Mouse (Mus musculus) stomach, embryonic 14.5 days (tissue): Measurements from ENCODE around the gene Tbc1d5. TPM values are rescaled to one million over a fixed set of nuclear protein-coding genes. Genes with fewer than 3 reads are reported as not detected.
A peak's percentile ranks its signal among the peaks of the same experiment; 100 is the strongest.

ENCODE experiments used
- ATAC-seq: fragments of 200-750 bp; cut with Nextera tagmentation; 2 replicates; pipeline ENCODE4 v1.8.0; 2017; ENCODE audit warnings: low read depth, moderate TSS enrichment; ENCODE audit not compliant: insufficient number of reproducible peaks, insufficient read depth, low FRiP score
- H3K27ac ChIP-seq: fragments of 300-500 bp; sonication (generic); 2 replicates; pipeline ENCODE4 v1.5.1; 2014; ENCODE audit warnings: mild to moderate bottlenecking, low read length, moderate library complexity, mixed read lengths
- H3K27me3 ChIP-seq: fragments of 300-500 bp; sonication (generic); 2 replicates; pipeline ENCODE4 v1.6.1; 2014; ENCODE audit warnings: low read length, control low read depth, mixed read lengths; ENCODE audit not compliant: control insufficient read depth, insufficient read depth
- H3K36me3 ChIP-seq: fragments of 300-500 bp; sonication (generic); 2 replicates; pipeline ENCODE4 v1.6.1; 2014; ENCODE audit warnings: mild to moderate bottlenecking, control low read depth, low read length, moderate library complexity, mixed read lengths; ENCODE audit not compliant: control insufficient read depth, insufficient read depth
- H3K4me1 ChIP-seq: fragments of 300-500 bp; sonication (generic); 2 replicates; pipeline ENCODE4 v1.6.1; 2014; ENCODE audit warnings: low read length, control low read depth, mixed read lengths; ENCODE audit not compliant: control insufficient read depth, insufficient read depth
- H3K4me2 ChIP-seq: fragments of 300-500 bp; sonication (generic); replicated peaks from 2 replicates; pipeline ENCODE4 v1.6.1; 2014; ENCODE audit warnings: low read depth, low read length, control low read depth
- H3K4me3 ChIP-seq: fragments of 300-500 bp; sonication (generic); 2 replicates; pipeline ENCODE4 v1.5.1; 2014; ENCODE audit warnings: low read depth, low read length, control low read depth
- H3K9ac ChIP-seq: fragments of 300-500 bp; sonication (generic); replicated peaks from 2 replicates; pipeline ENCODE4 v1.6.1; 2014; ENCODE audit warnings: low read depth, mild to moderate bottlenecking, control low read depth, low read length, moderate library complexity, mixed read lengths
- H3K9me3 ChIP-seq: fragments of 300-500 bp; sonication (generic); 2 replicates; pipeline ENCODE4 v1.6.1; 2016; ENCODE audit warnings: low read depth, low read length, control low read depth; ENCODE audit not compliant: control insufficient read depth
- WGBS: fragments of 180-500 bp; shearing (Covaris S2); extraction: QIAGEN DNeasy Blood & Tissue Kit; methylation state at CpG from one replicate; pipeline ENCODE4 v1.1.7; 2014; 5-methylcytosine and 5-hydroxymethylcytosine counted together
- polyA plus RNA-seq: library from polyadenylated mRNA; unstranded; fragments of >200 nt; fragmentation: Nextera tagmentation; extraction: Ambion mirVana; gene quantifications from 2 replicates; pipeline ENCODE4 v1.2.1, GENCODE M21; 2014

The Tbc1d5 gene
- polyA plus RNA-seq, 1 experiment from 2014 or later: 14.3 TPM

GRCm38 (mm10) chr17:50688135-50688534 lies 491.0 kb downstream of the Tbc1d5 start:
- H3K9me3 ChIP-seq: no peaks in the 10 kb centered on the region
- 84% methylated on average over 6 of the region's 6 CpGs for WGBS
- no peak overlapping the region for H3K4me2 ChIP-seq
- H3K27ac ChIP-seq: no peak overlapping the region
- no peak overlapping the region for H3K9ac ChIP-seq
- no peaks in the 10 kb centered on the region for H3K4me1 ChIP-seq
- H3K36me3 ChIP-seq: no peaks in the 10 kb centered on the region
- H3K27me3 ChIP-seq: no peaks in the 10 kb centered on the region
- no peak for ATAC-seq
- H3K4me3 ChIP-seq: no peak overlapping the region

GRCm38 (mm10) chr17:50687670-50688069 lies 491.5 kb downstream of the Tbc1d5 start:
- Histone ChIP-seq H3K9me3 (no peaks in the 10 kb centered on the region), H3K27ac (no peak overlapping the region), H3K4me2 (no peak overlapping the region), H3K9ac (no peak overlapping the region), H3K4me3 (no peak overlapping the region), H3K4me1 (no peaks in the 10 kb centered on the region), H3K36me3 (no peaks in the 10 kb centered on the region), H3K27me3 (no peaks in the 10 kb centered on the region)
- 81% methylated on average over 10 of the region's 10 CpGs for WGBS
- no peak for ATAC-seq

- Histone ChIP-seq H3K4me3 (no peak overlapping the region), H3K27me3 (no peaks in the 10 kb centered on the region), H3K9me3 (no peaks in the 10 kb centered on the region), H3K36me3 (no peaks in the 10 kb centered on the region), H3K9ac (no peak overlapping the region), H3K4me2 (no peak overlapping the region), H3K4me1 (no peaks in the 10 kb centered on the region), H3K27ac (no peak overlapping the region)
- ATAC-seq: peak; percentile 78
- WGBS: 62% methylated on average over 7 of the region's 7 CpGs
Measured at GRCm38 (mm10) chr17:50684960-50685645, 494.0 kb downstream of the Tbc1d5 start.
